Mouse (Mus musculus) midbrain, embryonic 10.5 days (tissue): Measurements from ENCODE around the gene Rimkla. TPM values are rescaled to one million over a fixed set of nuclear protein-coding genes. Genes with fewer than 3 reads are reported as not detected.

Experiments used
- DNase-seq: peaks from one replicate; pipeline ENCODE4 v3.0.0-alpha.2; 2017; ENCODE audit warnings: low spot score
- H3K27ac ChIP-seq: fragments of 300-500 bp; sonication (generic); replicated peaks from 2 replicates; pipeline ENCODE4 v1.5.1; 2016; ENCODE audit warnings: mild to moderate bottlenecking
- H3K27me3 ChIP-seq: fragments of 300-500 bp; sonication (generic); 2 replicates; pipeline ENCODE4 v1.6.1; 2016; ENCODE audit warnings: low read depth, mild to moderate bottlenecking; ENCODE audit not compliant: poor library complexity, severe bottlenecking
- H3K36me3 ChIP-seq: fragments of 300-500 bp; sonication (generic); 2 replicates; pipeline ENCODE4 v1.6.1; 2016; ENCODE audit warnings: mild to moderate bottlenecking, moderate library complexity
- H3K4me1 ChIP-seq: fragments of 300-500 bp; sonication (generic); 2 replicates; pipeline ENCODE4 v1.6.1; 2016
- H3K4me3 ChIP-seq: fragments of 300-500 bp; sonication (generic); 2 replicates; pipeline ENCODE4 v1.5.1; 2016; ENCODE audit warnings: mild to moderate bottlenecking, moderate library complexity
- H3K9me3 ChIP-seq: fragments of 300-500 bp; sonication (generic); replicated peaks from 2 replicates; pipeline ENCODE4 v1.6.1; 2016; ENCODE audit warnings: mild to moderate bottlenecking
- WGBS: fragments of 180-500 bp; shearing (Covaris S2); methylation state at CpG from one replicate; pipeline ENCODE4 v1.1.7; 2016; 5-methylcytosine and 5-hydroxymethylcytosine counted together
- polyA plus RNA-seq: library from polyadenylated mRNA; unstranded; fragments of >200 nt; fragmentation: Nextera tagmentation; extraction: Ambion mirVana; gene quantifications from 2 replicates; pipeline ENCODE4 v1.2.1, GENCODE M21; 2016

Rimkla gene
- polyA plus RNA-seq, 1 experiment from 2014 or later: 3.8 TPM

- DNase-seq: no peak
- WGBS: 54% methylated on average over 2 of the region's 2 CpGs
- Histone ChIP-seq H3K4me1 (peaks cover 8% of the 10 kb centered on the region), H3K4me3 (no peak overlapping the region), H3K27ac (no peak overlapping the region), H3K36me3 (no peaks in the 10 kb centered on the region), H3K9me3 (no peaks in the 10 kb centered on the region), H3K27me3 (peaks cover 31% of the 10 kb centered on the region)
Observed at GRCm38 (mm10) chr4:119427680-119428079, 64.7 kb downstream of the Rimkla start.

- H3K36me3 ChIP-seq: no peaks in the 10 kb centered on the region
- H3K27me3 ChIP-seq: peaks cover 31% of the 10 kb centered on the region
- no peaks in the 10 kb centered on the region for H3K9me3 ChIP-seq
- no peak overlapping the region for H3K27ac ChIP-seq
- no peak for DNase-seq
- no peak overlapping the region for H3K4me3 ChIP-seq
- 83% methylated on average over 2 of the region's 2 CpGs for WGBS
- H3K4me1 ChIP-seq: peaks cover 20% of the 10 kb centered on the region
Observed at GRCm38 (mm10) chr4:119425601-119426000, 66.8 kb downstream of the Rimkla start.

- Histone ChIP-seq H3K36me3 (no peaks in the 10 kb centered on the region), H3K27me3 (peaks cover 31% of the 10 kb centered on the region), H3K9me3 (no peaks in the 10 kb centered on the region), H3K4me1 (peaks cover 20% of the 10 kb centered on the region), H3K27ac (no peak overlapping the region), H3K4me3 (no peak overlapping the region)
- WGBS: 91% methylated on average over 2 of the region's 2 CpGs
- DNase-seq: no peak
Observed at GRCm38 (mm10) chr4:119425077-119425476, 67.4 kb downstream of the Rimkla start.

DNA sequence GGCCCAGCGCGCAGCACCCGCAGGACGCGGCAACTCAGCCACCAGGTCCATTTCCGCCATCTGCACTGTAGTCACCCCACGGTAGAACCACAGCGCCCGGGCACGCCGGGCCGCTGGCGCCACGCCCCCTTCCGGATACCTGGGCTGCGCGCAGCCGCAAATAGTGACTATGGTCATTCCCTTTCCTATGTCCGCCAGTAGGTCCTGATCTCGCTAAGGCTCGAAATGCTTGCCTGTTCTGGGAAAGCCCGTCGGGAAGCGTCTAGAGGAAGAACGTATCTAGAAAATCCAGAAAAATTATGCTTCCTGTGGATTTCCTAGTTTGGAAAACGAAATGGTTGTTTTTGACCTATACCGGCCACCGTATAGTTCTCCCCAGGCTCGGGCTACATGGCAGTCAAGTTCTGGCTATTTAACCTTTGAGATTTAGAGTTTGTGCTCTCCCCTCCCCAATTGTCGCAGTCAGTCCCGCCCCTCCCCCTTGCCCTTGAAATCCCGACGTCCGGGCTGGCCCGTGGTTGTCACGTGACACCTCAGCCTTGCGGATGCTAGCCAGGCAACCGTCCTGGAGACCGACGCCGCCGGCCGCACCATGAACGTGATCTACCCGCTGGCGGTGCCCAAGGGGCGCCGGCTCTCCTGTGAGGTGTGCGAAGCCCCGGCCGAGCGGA, 70.0 kb downstream of the Rimkla start, which contains the start of the genes Ppcs and Zmynd12:
Gene Ppcs (minus strand): TSS at position 127 of the 671 bp plus-strand sequence.
Gene Zmynd12 (plus strand): TSS at position 521 of the 671 bp plus-strand sequence.
- Histone ChIP-seq H3K4me3 (peak within 1 kb of the TSS; percentile 81), H3K36me3 (peaks cover 11% of the 10 kb centered on the region; the same call in 1 of the 2 replicates)
- under 1% methylated on average over 52 of the region's 52 CpGs for WGBS

DNA sequence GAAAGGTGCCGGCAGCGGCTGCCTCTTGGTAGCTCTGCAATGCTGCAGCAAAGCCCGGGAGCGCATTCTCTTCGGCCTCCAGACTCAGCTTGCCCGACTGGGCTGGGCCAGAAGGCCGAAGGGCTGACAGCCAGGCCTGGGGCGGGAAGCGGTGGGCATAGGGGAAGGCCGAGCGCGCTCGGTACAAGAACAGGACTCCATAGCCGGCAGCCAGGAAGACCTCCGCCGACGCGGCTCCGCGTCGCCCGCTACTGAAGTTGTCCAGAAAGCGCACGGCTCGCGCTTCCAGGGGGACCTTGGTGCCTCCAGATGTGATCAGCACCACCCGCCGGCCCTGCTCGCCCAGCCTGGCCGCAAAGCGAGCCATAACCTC, 70.5 kb downstream of the Rimkla start:
- Histone ChIP-seq H3K27ac (peak overlapping the region; percentile 87), H3K36me3 (peaks cover 11% of the 10 kb centered on the region; the same call in 1 of the 2 replicates), H3K4me3 (peak overlapping the region; percentile 81), H3K9me3 (no peaks in the 10 kb centered on the region), H3K27me3 (peaks cover 25% of the 10 kb centered on the region), H3K4me1 (peaks cover 20% of the 10 kb centered on the region)
- under 1% methylated on average over 31 of the region's 31 CpGs for WGBS
- DNase-seq: no peak

More for the DNA sequence above, 70.0 kb downstream of the Rimkla start, which contains the start of the genes Ppcs and Zmynd12:
- H3K4me1 ChIP-seq: peaks cover 20% of the 10 kb centered on the region
- DNase-seq: peak; percentile 94
- H3K9me3 ChIP-seq: no peaks in the 10 kb centered on the region
- H3K27me3 ChIP-seq: peaks cover 25% of the 10 kb centered on the region
- H3K27ac ChIP-seq: peak within 1 kb of the TSS; percentile 87

DNA sequence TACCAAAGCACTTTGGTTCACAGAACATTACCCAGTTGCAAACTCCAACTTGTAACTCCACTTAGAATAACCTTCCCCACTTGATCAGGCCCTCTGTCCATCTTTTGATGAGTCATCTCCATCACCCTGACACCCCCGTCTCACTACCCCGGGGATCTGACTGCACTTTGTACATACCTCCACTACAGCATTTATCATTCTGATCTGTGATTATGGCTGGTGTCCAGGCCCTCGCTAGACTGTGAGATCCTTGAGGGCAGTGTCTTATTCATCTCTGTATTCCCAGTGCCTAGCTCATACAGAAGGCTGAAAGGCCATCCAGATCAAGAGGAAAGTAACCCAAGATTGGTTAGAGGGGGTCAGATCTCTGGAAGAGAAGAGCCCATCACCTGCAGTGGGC, 71.2 kb downstream of the Rimkla start:
- peaks cover 20% of the 10 kb centered on the region for H3K4me1 ChIP-seq
- no peak for DNase-seq
- peaks cover 11% of the 10 kb centered on the region; the same call in 1 of the 2 replicates for H3K36me3 ChIP-seq
- peaks cover 25% of the 10 kb centered on the region for H3K27me3 ChIP-seq
- peak overlapping the region; percentile 87; the same call in 1 of the 2 replicates for H3K27ac ChIP-seq
- H3K4me3 ChIP-seq: peak overlapping the region; percentile 81
- WGBS: 82% methylated on average over 3 of the region's 3 CpGs
- H3K9me3 ChIP-seq: no peaks in the 10 kb centered on the region

DNA sequence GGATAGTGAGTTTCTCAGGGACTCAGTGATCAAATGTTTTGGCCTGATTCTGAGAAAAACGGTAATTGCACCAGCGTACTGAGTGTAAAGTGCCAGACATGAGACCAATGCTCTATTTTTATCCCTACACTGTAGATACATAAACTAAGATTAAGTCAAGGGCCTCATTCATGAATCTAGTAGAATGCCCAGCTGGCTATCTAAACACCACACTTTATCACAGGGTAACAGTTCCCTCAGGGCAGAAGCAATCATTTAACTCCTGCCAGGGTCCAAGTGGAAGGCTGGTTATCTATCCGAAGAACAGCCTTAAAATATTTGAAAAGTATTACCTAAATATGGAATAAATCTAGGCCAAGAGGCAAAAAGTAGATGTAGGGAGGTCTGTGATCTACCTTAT, 74.5 kb downstream of the Rimkla start:
- peaks cover 11% of the 10 kb centered on the region; the same call in 1 of the 2 replicates for H3K36me3 ChIP-seq
- H3K27me3 ChIP-seq: 0 out of 2 replicates have a peak, but pooled peaks cover 4% of the 10 kb centered on the region
- no peak overlapping the region for H3K4me3 ChIP-seq
- 94% methylated on average over 3 of the region's 3 CpGs for WGBS
- H3K9me3 ChIP-seq: no peaks in the 10 kb centered on the region
- no peak overlapping the region for H3K27ac ChIP-seq
- H3K4me1 ChIP-seq: peaks cover 39% of the 10 kb centered on the region
- no peak for DNase-seq

- no peak for DNase-seq
- H3K27ac ChIP-seq: no peak overlapping the region
- H3K4me1 ChIP-seq: peaks cover 36% of the 10 kb centered on the region
- 0 out of 2 replicates have a peak, but pooled peaks cover 4% of the 10 kb centered on the region for H3K27me3 ChIP-seq
- no peaks in the 10 kb centered on the region for H3K9me3 ChIP-seq
- H3K36me3 ChIP-seq: peaks cover 11% of the 10 kb centered on the region; the same call in 1 of the 2 replicates
- H3K4me3 ChIP-seq: no peak overlapping the region
- 80% methylated on average over 3 of the region's 3 CpGs for WGBS
Observed at GRCm38 (mm10) chr4:119417270-119417669, 75.2 kb downstream of the Rimkla start.

Other genes with a start within 250 kb of the Rimkla start
- 0.12 and 0.17 TPM in 2 replicates for gene Cldn19, start 237.2 kb downstream of the Rimkla start, polyA plus RNA-seq
- gene Ybx1, start 198.0 kb downstream of the Rimkla start, polyA plus RNA-seq: 1,019 and 1,063 TPM in 2 replicates
- gene Ppih, start 172.1 kb downstream of the Rimkla start, polyA plus RNA-seq: 133 and 150 TPM in 2 replicates
- 9.0 and 9.1 TPM in 2 replicates for gene Ccdc30, start 77.1 kb downstream of the Rimkla start, polyA plus RNA-seq
- 24.0 and 27.5 TPM in 2 replicates for gene Ppcs, start 70.2 kb downstream of the Rimkla start, polyA plus RNA-seq
- gene Zmynd12, start 69.8 kb downstream of the Rimkla start, polyA plus RNA-seq: 0.35 TPM in 1 of 2 replicates, not detected in the other
- 18.1 and 20.1 TPM in 2 replicates for gene Foxj3, start 44.4 kb upstream of the Rimkla start, polyA plus RNA-seq
- 2.7 and 2.8 TPM in 2 replicates for gene Frg2f1, start 46.9 kb upstream of the Rimkla start, polyA plus RNA-seq
- gene Guca2a, start 145.1 kb upstream of the Rimkla start, polyA plus RNA-seq: not detected in 2 replicates
- not detected in 2 replicates for gene Guca2b, start 166.3 kb upstream of the Rimkla start, polyA plus RNA-seq
- 0.64 and 1.0 TPM in 2 replicates for gene Hivep3, start 241.2 kb upstream of the Rimkla start, polyA plus RNA-seq